Mouse (Mus musculus) spleen, postnatal 10 days (tissue): ENCODE results near the gene Mrps18a.

ENCODE experiments used
- DNase-seq, 2 experiments: peaks; one replicate each; pipeline ENCODE4 v3.0.0; 2021 to 2022; ENCODE audit warnings: low spot score in 2 of 2

The Mrps18a gene

GRCm38 (mm10) chr17:46143578-46144423, 33.0 kb downstream of the Mrps18a start, which contains the start of gene Rsph9:
Rsph9 (minus strand) TSS chr17:46144216.
- peak; percentile 58 to 85 for DNase-seq

GRCm38 (mm10) chr17:46152847-46153782, 42.3 kb downstream of the Mrps18a start, which contains the start of gene Mad2l1bp:
Mad2l1bp (minus strand) TSS chr17:46153553.
- peak; percentile 86 to 94 for DNase-seq

GRCm38 (mm10) chr17:46154336-46154735, 43.5 kb downstream of the Mrps18a start:
- no peak for DNase-seq

- peak; percentile 61 to 74 for DNase-seq
Observed at GRCm38 (mm10) chr17:46156680-46157079, 45.9 kb downstream of the Mrps18a start.

GRCm38 (mm10) chr17:46157131-46157530, 46.3 kb downstream of the Mrps18a start:
- no peak for DNase-seq

GRCm38 (mm10) chr17:46159236-46159635, 48.5 kb downstream of the Mrps18a start:
- peak; percentile 72 for DNase-seq

- DNase-seq = peak; percentile 95 to 96
Observed at GRCm38 (mm10) chr17:46160090-46160662, 49.4 kb downstream of the Mrps18a start.

GRCm38 (mm10) chr17:46160686-46161085, 49.9 kb downstream of the Mrps18a start, which contains the start of gene Gtpbp2:
Gtpbp2 (plus strand) TSS chr17:46161032.
- DNase-seq = peak; percentile 89 to 97

- no peak for DNase-seq
Observed at GRCm38 (mm10) chr17:46161179-46161578, 50.4 kb downstream of the Mrps18a start.

GRCm38 (mm10) chr17:46161710-46162109, 50.9 kb downstream of the Mrps18a start:
- DNase-seq = peak in 1 of 2 experiments; percentile 28

- peak in 1 of 2 experiments; percentile 30 for DNase-seq
Observed at GRCm38 (mm10) chr17:46162551-46162950, 51.8 kb downstream of the Mrps18a start.

GRCm38 (mm10) chr17:46162951-46163421, 52.2 kb downstream of the Mrps18a start:
- peak; percentile 58 to 61 for DNase-seq

GRCm38 (mm10) chr17:46164301-46164700, 53.5 kb downstream of the Mrps18a start:
- no peak for DNase-seq

- DNase-seq = no peak
Observed at GRCm38 (mm10) chr17:46164791-46165190, 54.0 kb downstream of the Mrps18a start.

GRCm38 (mm10) chr17:46165460-46165859, 54.7 kb downstream of the Mrps18a start:
- no peak for DNase-seq

- no peak for DNase-seq
Observed at GRCm38 (mm10) chr17:46166270-46166669, 55.5 kb downstream of the Mrps18a start.

- no peak for DNase-seq
Observed at GRCm38 (mm10) chr17:46167014-46167413, 56.2 kb downstream of the Mrps18a start.

GRCm38 (mm10) chr17:46168318-46168717, 57.5 kb downstream of the Mrps18a start:
- DNase-seq = no peak

- DNase-seq = no peak
Observed at GRCm38 (mm10) chr17:46168768-46169167, 58.0 kb downstream of the Mrps18a start.

- peak in 1 of 2 experiments; percentile 60 for DNase-seq
Observed at GRCm38 (mm10) chr17:46170538-46170937, 59.8 kb downstream of the Mrps18a start.
